Mouse (Mus musculus): ENCODE data around the gene Mfsd9. TPM values are rescaled to one million over a fixed set of nuclear protein-coding genes. Genes with fewer than 3 reads are reported as not detected.

Mfsd9 gene
- polyA plus RNA-seq, 1 experiment from 2014 or later = 0.82 TPM

DNA sequence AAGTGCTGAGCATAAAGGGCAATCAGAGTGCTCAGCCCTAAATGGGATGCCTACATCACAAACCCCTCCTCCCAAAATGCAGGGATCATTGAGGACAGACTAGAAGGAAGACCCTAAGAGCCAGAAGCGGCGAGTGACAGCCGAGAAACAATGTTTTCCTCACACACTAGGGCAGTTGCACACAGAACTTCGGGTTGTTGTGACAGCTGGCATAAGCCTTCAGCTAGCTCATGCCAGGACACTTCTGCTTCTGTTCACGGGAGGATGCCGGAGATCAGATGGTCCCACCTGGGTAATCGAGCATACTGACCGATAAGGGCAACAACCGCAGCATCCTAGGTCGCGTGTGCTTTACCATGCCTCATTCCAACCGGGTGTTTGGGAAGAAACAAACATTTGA, 13.6 kb upstream of the Mfsd9 start:
- H3K27ac ChIP-seq = no peak overlapping the region
- DNase-seq (no peak), ATAC-seq (ENCODE audit: low read depth) (no peak)
- 84% methylated on average over 12 of the region's 12 CpGs for WGBS (ENCODE audit: insufficient replicate concordance)
- H3K27me3 ChIP-seq = no peaks in the 10 kb centered on the region
- H3K36me3 ChIP-seq = no peaks in the 10 kb centered on the region
- H3K4me1 ChIP-seq (replicated peaks) = no peaks in the 10 kb centered on the region
- no peaks in the 10 kb centered on the region for H3K9me3 ChIP-seq (replicated peaks)
- no peak overlapping the region for H3K9ac ChIP-seq
- no peak overlapping the region for H3K4me2 ChIP-seq
- no peak overlapping the region for H3K4me3 ChIP-seq (replicated peaks)

DNA sequence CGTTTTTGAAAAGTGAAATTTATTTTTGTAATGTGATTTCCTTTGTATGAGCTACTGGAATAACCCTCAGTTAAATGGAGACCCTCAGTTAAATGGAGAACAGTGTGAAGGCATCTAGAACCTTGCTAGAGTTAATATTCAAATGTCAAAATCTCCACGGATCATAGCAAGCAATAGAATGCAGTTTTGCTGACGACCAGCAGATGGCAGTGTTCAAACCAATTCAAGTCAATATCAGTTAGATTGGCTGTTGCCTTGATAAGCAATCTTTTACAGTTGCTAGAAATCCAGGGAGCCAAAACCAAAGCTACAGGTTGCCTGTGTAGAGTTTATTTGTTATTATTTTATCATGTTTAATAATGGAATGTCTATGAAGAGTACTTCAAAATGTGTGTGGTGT, 12.3 kb upstream of the Mfsd9 start:
- Histone ChIP-seq H3K36me3 (no peaks in the 10 kb centered on the region), H3K4me1 (replicated peaks) (no peaks in the 10 kb centered on the region), H3K27me3 (no peaks in the 10 kb centered on the region), H3K4me3 (replicated peaks) (no peak overlapping the region), H3K9me3 (replicated peaks) (no peaks in the 10 kb centered on the region), H3K27ac (no peak overlapping the region), H3K4me2 (no peak overlapping the region), H3K9ac (no peak overlapping the region)
- DNase-seq (no peak), ATAC-seq (ENCODE audit: low read depth) (no peak)
- 17% methylated on average over 3 of the region's 3 CpGs for WGBS (ENCODE audit: insufficient replicate concordance)

DNA sequence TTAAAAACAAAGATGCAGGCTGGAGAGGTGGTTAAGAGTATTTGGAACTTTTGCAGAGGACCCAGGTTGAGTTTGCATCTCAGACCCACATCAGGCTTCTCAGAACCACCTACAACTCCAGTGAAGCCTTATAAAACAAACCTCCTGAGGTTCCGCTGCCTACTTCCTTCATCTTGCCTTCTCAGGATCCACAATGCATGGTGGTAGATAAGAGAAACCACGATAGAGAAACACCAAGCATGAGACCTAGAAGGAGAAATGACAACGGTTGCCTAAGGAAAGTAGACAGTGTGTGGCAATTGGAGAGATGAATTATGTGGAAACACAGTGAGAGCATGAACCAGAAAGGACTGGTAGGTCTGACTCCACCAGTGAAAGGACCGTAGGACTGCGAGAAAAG, 10.4 kb upstream of the Mfsd9 start:
- no peaks in the 10 kb centered on the region for H3K9me3 ChIP-seq (replicated peaks)
- WGBS (ENCODE audit: insufficient replicate concordance) = 39% methylated on average over 5 of the region's 5 CpGs

DNA sequence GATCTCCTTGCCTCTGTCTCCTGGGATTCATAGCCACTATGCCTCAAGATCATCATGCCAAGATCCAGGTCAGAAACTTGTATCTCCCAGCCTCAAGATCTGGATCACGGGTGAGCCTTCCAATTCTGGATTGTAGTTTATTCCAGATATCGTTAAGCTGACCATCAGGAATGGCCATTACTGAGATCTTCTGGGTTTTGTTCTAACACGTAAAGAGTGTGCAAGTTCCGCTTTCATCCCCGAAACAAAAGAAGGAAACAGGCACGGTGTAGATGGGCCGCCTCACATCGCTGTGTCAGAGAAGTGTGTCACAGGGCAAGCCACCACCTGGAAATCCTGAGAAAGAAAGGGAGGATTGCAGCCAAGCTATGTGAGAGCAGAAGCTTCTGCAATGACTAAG, 8.6 kb upstream of the Mfsd9 start:
- Histone ChIP-seq H3K4me1 (replicated peaks) (no peaks in the 10 kb centered on the region), H3K9ac (no peak overlapping the region), H3K27me3 (no peaks in the 10 kb centered on the region), H3K27ac (no peak overlapping the region), H3K4me3 (replicated peaks) (no peak overlapping the region), H3K36me3 (no peaks in the 10 kb centered on the region), H3K4me2 (no peak overlapping the region), H3K9me3 (replicated peaks) (no peaks in the 10 kb centered on the region)
- ATAC-seq (ENCODE audit: low read depth) = no peak
- WGBS (ENCODE audit: insufficient replicate concordance) = 74% methylated on average over 8 of the region's 8 CpGs
- no peak for DNase-seq

More for the DNA sequence above, 10.4 kb upstream of the Mfsd9 start:
- H3K27ac ChIP-seq = no peak overlapping the region
- no peak overlapping the region for H3K4me2 ChIP-seq
- no peaks in the 10 kb centered on the region for H3K4me1 ChIP-seq (replicated peaks)
- H3K9ac ChIP-seq = no peak overlapping the region
- H3K27me3 ChIP-seq = no peaks in the 10 kb centered on the region
- no peak for DNase-seq
- no peak for ATAC-seq (ENCODE audit: low read depth)
- H3K4me3 ChIP-seq (replicated peaks) = no peak overlapping the region
- H3K36me3 ChIP-seq = no peaks in the 10 kb centered on the region

DNA sequence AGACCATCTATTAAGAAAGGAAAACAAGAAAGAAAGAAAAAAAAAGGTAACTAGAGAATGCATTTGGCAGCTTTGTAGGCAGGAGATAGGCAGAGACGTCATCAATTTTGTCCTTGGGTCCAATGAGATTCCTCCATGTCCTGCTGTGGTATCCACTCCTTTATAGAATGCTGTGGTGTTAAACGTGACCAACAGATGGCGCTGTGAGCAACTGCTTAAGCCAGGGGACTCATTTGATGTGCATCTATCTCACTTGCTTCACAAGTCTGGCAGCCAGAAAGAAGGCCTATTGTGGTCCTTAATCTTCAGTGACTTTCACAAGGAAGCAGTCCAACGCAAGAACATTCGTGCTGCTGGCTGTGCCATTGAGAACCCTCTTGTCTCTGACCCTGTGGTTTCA, 6.9 kb upstream of the Mfsd9 start:
- ATAC-seq (ENCODE audit: low read depth) (no peak; the same call in 1 of the 2 replicates), DNase-seq (peak; percentile 33)
- H3K27me3 ChIP-seq = no peaks in the 10 kb centered on the region
- H3K27ac ChIP-seq = no peak overlapping the region
- H3K36me3 ChIP-seq = no peaks in the 10 kb centered on the region
- no peak overlapping the region for H3K4me3 ChIP-seq (replicated peaks)
- no peaks in the 10 kb centered on the region for H3K9me3 ChIP-seq (replicated peaks)
- H3K4me1 ChIP-seq (replicated peaks) = no peaks in the 10 kb centered on the region
- H3K4me2 ChIP-seq = no peak overlapping the region
- H3K9ac ChIP-seq = no peak overlapping the region
- 14% methylated on average over 5 of the region's 5 CpGs for WGBS (ENCODE audit: insufficient replicate concordance)

DNA sequence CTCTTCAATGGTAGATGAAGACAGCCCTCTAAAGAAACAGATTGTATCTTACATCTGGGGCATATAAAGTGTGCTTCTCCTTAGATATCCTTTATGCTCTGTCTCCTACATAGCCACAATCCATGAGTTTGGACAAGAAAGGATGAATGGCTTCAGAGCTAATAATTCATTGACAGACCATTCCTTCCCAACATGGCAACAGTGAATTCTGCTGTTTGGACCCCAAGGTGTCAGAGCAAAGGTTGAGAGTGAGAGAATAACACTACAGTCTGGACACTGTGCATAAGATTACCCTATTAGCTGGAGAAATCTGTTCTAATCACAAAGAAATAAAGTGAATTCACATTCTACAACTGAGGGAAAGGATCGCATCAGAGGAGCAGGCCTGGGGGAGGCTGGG, 5.0 kb upstream of the Mfsd9 start:
- H3K27me3 ChIP-seq = no peaks in the 10 kb centered on the region
- H3K27ac ChIP-seq = no peak overlapping the region
- DNase-seq (no peak), ATAC-seq (ENCODE audit: low read depth) (no peak)
- 79% methylated on average over 1 of the region's 1 CpGs for WGBS (ENCODE audit: insufficient replicate concordance)
- peaks cover 7% of the 10 kb centered on the region for H3K4me1 ChIP-seq (replicated peaks)
- H3K4me2 ChIP-seq = no peak overlapping the region
- H3K4me3 ChIP-seq (replicated peaks) = no peak overlapping the region
- H3K9ac ChIP-seq = no peak overlapping the region
- H3K9me3 ChIP-seq (replicated peaks) = no peaks in the 10 kb centered on the region
- no peaks in the 10 kb centered on the region for H3K36me3 ChIP-seq

DNA sequence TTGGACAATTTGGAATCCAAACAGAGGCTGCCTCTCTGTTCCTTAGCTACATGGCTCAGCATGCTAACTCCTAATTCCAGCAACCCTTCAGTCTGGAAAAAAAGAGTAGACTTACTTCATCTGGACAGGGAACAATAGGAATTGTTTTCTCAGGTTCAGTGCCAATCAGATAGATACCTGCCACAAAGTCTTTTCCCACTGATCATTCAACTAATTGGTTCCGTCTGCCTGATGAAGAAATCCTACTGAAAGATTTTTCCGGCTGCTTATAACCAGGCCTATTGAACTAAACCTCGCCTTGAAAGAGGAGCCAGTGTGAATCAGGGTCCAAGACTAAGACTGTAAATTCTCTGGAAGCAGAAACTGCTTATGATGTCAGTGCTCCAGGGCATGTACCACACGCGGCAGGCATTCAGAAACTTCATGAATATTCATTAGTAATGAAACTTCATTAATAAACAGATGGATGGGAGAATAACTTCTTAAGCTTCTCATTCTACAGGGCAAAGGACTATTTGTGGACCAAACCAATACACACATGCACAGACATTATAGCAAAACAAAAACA, 737 bp downstream of the Mfsd9 start:
- H3K27ac ChIP-seq = no peak overlapping the region
- H3K4me1 ChIP-seq (replicated peaks) = peaks cover 18% of the 10 kb centered on the region
- DNase-seq (no peak), ATAC-seq (ENCODE audit: low read depth) (no peak)
- H3K4me3 ChIP-seq (replicated peaks) = peak overlapping the region; percentile 74
- no peaks in the 10 kb centered on the region for H3K9me3 ChIP-seq (replicated peaks)
- peak overlapping the region; percentile 77 for H3K4me2 ChIP-seq
- no peaks in the 10 kb centered on the region for H3K27me3 ChIP-seq
- H3K36me3 ChIP-seq = no peaks in the 10 kb centered on the region
- WGBS (ENCODE audit: insufficient replicate concordance) = 50% methylated on average over 5 of the region's 5 CpGs
- H3K9ac ChIP-seq = peak overlapping the region; percentile 74

DNA sequence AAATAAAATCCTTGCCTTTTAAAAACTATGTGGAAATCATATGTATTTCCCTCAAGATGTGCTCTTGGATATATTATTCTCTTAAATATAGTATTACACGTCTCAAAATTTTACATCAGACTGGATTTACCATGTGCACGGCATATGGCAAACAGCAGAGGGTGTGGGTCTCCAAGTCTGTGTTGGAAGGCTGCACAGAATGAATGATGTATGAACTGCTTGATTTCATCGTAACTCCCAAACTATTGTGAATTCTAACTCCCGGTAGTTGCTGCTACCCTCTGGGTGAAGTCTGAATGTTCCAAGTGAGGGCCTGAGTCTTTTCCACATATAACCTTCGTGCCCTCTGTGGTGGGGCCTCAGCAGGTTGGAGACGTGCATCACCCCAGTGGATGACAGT, 1.5 kb downstream of the Mfsd9 start:
- H3K27ac ChIP-seq = no peak overlapping the region
- H3K4me2 ChIP-seq = no peak overlapping the region
- no peaks in the 10 kb centered on the region for H3K9me3 ChIP-seq (replicated peaks)
- H3K9ac ChIP-seq = no peak overlapping the region
- peaks cover 18% of the 10 kb centered on the region for H3K4me1 ChIP-seq (replicated peaks)
- no peak overlapping the region for H3K4me3 ChIP-seq (replicated peaks)
- ATAC-seq (ENCODE audit: low read depth) = no peak
- no peaks in the 10 kb centered on the region for H3K27me3 ChIP-seq
- 78% methylated on average over 6 of the region's 6 CpGs for WGBS (ENCODE audit: insufficient replicate concordance)
- H3K36me3 ChIP-seq = no peaks in the 10 kb centered on the region
- DNase-seq = no peak

DNA sequence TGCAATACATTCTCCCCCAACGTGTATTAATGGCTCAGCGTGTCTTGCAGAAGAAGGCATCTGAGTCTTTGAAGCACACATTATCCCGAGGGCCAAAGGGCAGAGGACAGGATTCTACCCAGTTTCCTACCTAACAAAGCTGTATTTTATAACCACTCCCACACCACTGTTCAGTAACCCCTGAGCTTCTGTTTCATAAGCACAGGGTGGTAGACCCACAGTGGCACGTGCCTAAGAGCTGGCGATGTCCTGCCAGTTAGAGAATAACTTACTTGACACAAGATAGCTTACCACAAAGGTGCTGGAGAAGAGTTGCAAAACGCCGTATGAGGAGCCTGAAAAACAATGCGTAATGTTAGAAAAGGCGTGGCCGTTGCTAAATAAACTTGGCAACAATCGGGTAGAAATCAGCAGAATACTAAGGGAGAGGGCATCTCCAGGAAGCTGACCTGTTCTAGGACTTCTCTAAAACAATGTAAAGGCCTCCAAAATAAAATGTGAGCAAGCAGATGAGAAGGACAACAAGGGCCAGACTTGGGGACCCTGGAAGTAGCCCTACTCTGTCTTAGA, 4.5 kb downstream of the Mfsd9 start:
- Histone ChIP-seq H3K9ac (no peak overlapping the region), H3K9me3 (replicated peaks) (no peaks in the 10 kb centered on the region), H3K4me1 (replicated peaks) (peaks cover 16% of the 10 kb centered on the region), H3K4me3 (replicated peaks) (no peak overlapping the region), H3K27me3 (no peaks in the 10 kb centered on the region), H3K4me2 (no peak overlapping the region), H3K36me3 (no peaks in the 10 kb centered on the region), H3K27ac (no peak overlapping the region)
- DNase-seq = no peak
- no peak for ATAC-seq (ENCODE audit: low read depth)
- 70% methylated on average over 11 of the region's 11 CpGs for WGBS (ENCODE audit: insufficient replicate concordance)

DNA sequence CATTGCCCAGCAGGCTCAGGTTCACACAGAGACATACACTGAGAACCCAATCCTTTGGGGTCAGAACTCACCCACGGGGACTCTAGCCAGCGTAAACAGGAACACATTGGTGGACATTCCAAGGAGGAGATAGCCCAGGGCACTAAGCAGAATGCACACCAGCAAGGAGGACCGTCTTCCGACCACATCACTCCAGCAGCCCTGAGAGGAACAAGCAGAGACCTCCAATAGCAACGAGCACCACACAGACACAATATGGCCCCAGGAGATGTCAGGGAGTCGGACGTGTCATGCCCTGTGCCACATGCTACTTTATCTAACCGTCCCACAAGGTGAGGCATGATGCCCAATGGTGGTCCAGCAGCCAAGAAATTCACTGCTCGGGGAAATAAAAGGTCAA, 6.2 kb downstream of the Mfsd9 start:
- Histone ChIP-seq H3K27me3 (no peaks in the 10 kb centered on the region), H3K4me3 (replicated peaks) (no peak overlapping the region), H3K36me3 (peaks cover 9% of the 10 kb centered on the region), H3K9me3 (replicated peaks) (no peaks in the 10 kb centered on the region), H3K9ac (no peak overlapping the region), H3K4me2 (no peak overlapping the region), H3K4me1 (replicated peaks) (no peaks in the 10 kb centered on the region), H3K27ac (no peak overlapping the region)
- DNase-seq = no peak
- no peak for ATAC-seq (ENCODE audit: low read depth)
- 80% methylated on average over 9 of the region's 9 CpGs for WGBS (ENCODE audit: insufficient replicate concordance)

DNA sequence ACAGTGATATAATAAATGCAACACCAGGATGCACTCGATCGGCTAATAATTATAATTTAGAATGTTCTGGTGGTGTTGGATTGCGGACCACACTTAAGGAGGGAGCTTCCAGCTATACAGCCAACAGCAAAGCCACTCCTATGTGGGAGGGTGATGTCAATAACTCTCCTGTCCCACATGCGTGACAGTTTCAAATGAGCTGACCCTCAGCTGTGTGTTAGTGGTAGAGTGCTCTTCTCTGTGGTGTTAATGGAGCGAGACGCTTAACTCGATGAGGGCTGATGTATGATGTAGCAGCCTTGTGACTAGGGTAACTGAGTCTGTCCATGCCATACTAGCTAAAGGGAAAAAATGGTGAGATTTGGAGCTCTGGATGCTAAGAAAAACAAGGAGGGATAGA, 7.0 kb downstream of the Mfsd9 start:
- no peak overlapping the region for H3K27ac ChIP-seq
- ATAC-seq (ENCODE audit: low read depth) (no peak), DNase-seq (no peak)
- no peaks in the 10 kb centered on the region for H3K4me1 ChIP-seq (replicated peaks)
- H3K9me3 ChIP-seq (replicated peaks) = no peaks in the 10 kb centered on the region
- 87% methylated on average over 7 of the region's 7 CpGs for WGBS (ENCODE audit: insufficient replicate concordance)
- H3K27me3 ChIP-seq = no peaks in the 10 kb centered on the region
- no peak overlapping the region for H3K4me2 ChIP-seq
- H3K36me3 ChIP-seq = peaks cover 18% of the 10 kb centered on the region
- H3K4me3 ChIP-seq (replicated peaks) = no peak overlapping the region
- H3K9ac ChIP-seq = no peak overlapping the region

DNA sequence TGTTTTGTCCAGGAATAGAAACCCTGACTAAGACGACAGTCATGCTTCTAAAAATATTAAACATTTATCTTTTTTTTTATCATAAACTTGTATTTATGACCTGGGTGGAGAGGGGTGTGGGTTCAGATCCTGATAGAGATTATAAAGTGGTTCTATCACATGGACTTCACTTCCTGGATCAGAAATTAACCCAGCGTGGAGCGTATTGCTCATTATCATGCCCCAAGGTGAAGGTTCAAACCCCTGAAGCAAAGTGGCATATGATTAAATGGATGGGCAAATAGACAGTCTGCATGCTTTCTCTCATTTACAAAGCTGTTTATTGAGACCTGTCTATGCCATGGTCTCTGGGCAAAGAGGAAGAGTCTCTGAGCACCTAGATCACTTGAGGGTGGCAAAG, 13.7 kb downstream of the Mfsd9 start:
- ATAC-seq (ENCODE audit: low read depth) (no peak), DNase-seq (no peak)
- 79% methylated on average over 3 of the region's 3 CpGs for WGBS (ENCODE audit: insufficient replicate concordance)
- Histone ChIP-seq H3K4me2 (no peak overlapping the region), H3K27me3 (no peaks in the 10 kb centered on the region), H3K4me1 (replicated peaks) (peaks cover 15% of the 10 kb centered on the region), H3K4me3 (replicated peaks) (no peak overlapping the region), H3K27ac (no peak overlapping the region), H3K9me3 (replicated peaks) (no peaks in the 10 kb centered on the region), H3K9ac (no peak overlapping the region), H3K36me3 (peaks cover 27% of the 10 kb centered on the region)
